Mouse (Mus musculus): ENCODE data around the gene Dohh.

Dohh gene

DNA sequence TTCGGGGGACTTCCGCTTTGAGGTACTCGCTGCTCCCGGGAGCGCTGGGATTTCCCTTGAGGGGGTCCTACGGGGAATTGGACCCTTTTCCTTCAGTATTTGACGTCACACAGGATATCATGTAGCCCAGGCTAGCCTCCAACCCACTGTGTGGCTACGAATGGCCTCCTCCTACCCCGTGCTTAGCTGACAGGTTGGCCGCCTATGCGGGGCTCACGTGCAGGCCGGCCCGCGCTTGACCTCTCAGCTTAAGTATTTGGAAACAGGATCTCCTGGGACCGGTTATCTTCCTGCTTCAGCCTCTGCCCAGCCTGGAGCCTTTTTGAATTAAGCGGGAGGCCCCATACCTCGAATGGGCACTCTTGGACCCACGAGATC lies 366 bp downstream of the Dohh start:
- DNase-seq (ENCODE audit: extremely low spot score), result no peak

GRCm38 (mm10) chr10:81385603-81386306 lies 1.5 kb downstream of the Dohh start:
- no peak for DNase-seq (ENCODE audit: extremely low spot score)

GRCm38 (mm10) chr10:81387716-81388115 lies 3.5 kb downstream of the Dohh start:
- DNase-seq (ENCODE audit: extremely low spot score), result no peak

GRCm38 (mm10) chr10:81388505-81389055 lies 4.4 kb downstream of the Dohh start, which contains the start of gene Gm48552:
Gm48552 (plus strand) TSS chr10:81389005.
- no peak for DNase-seq (ENCODE audit: extremely low spot score)

DNA sequence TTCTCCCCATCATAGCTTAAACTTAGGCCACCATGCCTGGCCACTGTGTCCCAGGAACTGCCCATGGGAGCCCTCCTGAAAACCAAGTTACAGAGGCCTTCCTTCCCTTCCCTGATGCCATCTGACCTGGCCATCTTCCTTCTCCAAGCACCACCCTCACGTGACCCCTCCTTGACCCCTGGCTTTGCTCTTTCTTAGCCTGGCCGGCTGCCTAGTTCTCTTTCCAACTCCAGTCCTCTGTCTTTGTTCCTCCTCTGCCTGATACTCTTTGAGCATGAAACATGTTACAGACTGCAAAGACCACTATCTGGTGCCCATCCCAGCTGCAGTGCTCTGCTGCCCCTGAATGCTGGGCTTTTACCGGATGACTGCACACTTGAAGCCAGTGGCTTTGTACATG lies 5.1 kb downstream of the Dohh start:
- no peak for DNase-seq (ENCODE audit: extremely low spot score)

- peak; percentile 75 for DNase-seq (ENCODE audit: extremely low spot score)
Measured at GRCm38 (mm10) chr10:81389801-81390677, 5.8 kb downstream of the Dohh start.

GRCm38 (mm10) chr10:81390678-81390965 lies 6.4 kb downstream of the Dohh start:
- DNase-seq (ENCODE audit: extremely low spot score), result no peak

DNA sequence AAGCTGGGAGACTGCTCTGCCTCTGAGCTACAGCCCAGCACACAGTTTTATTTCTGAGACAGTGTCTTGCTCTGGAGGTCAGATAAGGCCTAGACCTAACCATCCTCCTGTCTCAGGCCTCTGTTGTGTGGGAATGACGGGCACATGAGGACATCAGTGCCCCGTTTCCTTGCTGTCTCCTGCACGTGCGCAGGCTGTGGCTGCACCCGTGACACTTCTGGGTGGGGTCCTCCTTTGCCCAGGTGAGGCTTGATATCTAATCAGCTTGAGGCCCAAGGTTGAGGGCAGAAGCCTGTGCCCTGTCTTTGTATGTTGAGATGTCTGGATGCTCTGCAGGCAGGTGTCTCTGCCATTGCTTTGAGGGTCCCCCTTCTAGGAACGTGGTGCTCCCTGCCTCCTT lies 8.0 kb downstream of the Dohh start:
- DNase-seq (ENCODE audit: extremely low spot score), result no peak

GRCm38 (mm10) chr10:81392781-81393185 lies 8.6 kb downstream of the Dohh start, which contains the start of gene Smim24:
Smim24 (plus strand) TSS chr10:81393051.
- DNase-seq (ENCODE audit: extremely low spot score), result no peak

DNA sequence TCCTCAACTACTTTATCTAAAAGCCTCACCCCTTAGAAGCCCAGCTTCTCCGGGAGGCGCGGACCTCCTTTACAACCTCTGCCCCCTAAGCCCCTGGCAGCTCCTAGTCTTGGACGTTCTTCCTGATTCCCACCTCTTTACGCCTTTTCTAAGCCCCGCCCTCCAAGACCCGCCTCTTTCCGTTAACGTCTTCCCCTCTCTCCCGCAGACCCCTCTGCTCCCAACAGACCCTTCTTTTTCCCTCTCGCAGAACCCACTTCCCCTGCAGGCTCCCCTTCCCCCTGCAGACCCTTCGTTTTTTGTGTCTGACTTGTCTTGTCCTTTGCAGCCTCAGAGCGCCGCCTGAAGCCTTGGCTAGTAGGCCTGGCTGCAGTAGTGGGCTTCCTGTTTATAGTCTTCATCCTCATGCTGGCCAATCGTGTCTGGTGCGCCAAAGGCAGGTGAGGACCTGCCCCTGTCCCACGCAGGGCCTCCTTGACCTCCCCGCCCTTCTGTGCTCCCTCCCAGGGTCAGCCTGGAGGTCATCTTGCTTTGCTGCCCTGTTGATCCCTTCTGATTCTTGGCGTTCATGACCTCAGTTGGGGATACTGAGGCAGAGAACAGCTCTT lies 9.3 kb downstream of the Dohh start:
- no peak for DNase-seq (ENCODE audit: extremely low spot score)

DNA sequence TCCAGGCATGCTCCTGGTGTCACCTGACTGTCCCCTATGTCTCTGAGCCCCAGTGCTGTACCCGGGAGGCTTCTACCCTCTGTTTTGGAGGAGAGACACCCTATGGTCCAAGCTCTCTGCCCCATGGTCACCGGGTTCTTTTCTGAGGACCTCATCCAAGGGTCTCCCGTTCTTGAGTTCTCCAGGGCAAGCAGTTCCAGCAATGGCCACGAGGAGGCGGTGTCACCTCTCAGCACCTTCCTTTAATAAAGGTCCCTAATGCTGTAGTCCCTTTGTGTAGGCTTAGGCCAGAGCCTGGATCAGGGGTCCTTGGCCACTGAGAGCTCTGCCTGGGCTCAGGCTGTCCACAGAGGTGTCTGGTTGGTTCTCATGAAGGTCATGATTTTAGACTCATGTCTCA lies 10.9 kb downstream of the Dohh start:
- peak; percentile 74 for DNase-seq (ENCODE audit: extremely low spot score)

DNA sequence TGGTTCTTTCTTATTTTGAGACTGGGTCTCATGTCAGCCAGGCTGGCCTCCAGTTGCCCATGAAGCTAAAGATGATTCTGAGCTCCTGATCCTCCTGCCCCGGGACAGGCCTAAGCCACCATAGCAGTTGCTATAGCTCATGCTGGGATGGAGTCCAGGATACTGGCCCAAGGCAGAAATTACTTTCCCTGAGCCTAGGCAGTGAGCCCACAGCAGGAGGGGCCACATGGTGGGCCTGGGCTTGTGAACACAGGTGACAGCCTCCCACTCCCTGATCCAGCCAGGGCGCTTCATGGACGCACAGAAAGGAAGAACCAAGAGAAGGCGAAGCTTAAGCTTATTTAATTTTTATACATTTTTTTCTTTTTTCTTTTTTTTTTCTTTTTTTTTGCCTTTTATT lies 11.6 kb downstream of the Dohh start:
- no peak for DNase-seq (ENCODE audit: extremely low spot score)

GRCm38 (mm10) chr10:81396749-81397148 lies 12.5 kb downstream of the Dohh start:
- no peak for DNase-seq (ENCODE audit: extremely low spot score)

DNA sequence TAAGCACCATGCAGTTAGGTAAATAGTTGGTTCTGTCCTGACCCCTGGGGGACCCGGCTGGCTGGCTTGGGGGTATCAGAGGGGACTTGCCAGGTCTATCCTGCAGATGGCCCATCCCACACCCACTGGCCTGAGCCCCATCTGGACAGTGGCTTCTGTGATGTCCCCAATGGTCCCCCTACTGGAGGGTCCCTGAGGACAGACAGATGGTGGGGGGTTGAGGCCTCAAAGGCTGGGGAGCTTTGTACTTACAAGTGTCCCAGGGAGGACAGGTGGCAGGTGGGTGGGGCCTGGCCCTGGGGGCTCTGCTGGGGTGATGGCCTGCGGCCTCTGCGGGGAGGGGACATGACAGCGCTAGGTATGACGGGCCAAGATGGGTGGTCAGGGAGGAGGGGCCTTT lies 15.1 kb downstream of the Dohh start:
- no peak for DNase-seq (ENCODE audit: extremely low spot score)

- DNase-seq (ENCODE audit: extremely low spot score), result no peak
Measured at GRCm38 (mm10) chr10:81399798-81400308, 15.6 kb downstream of the Dohh start.

GRCm38 (mm10) chr10:81400371-81401204 lies 16.4 kb downstream of the Dohh start:
- no peak for DNase-seq (ENCODE audit: extremely low spot score)

DNA sequence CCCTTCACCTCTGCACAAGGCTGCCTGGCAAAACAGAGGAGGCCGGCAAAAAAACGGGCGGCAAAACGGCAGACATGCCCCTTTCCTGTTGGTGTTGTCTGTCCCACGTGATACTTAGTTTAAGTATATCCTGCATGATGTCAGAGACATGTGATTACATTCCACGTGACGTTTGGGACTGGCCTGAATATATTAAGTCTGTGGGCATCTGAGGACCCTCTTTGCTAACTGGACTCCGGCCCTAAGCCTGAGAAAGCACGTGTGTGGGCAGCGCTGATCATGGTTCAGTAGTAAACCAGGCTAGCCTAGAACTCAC lies 16.9 kb downstream of the Dohh start:
- DNase-seq (ENCODE audit: extremely low spot score), result no peak

DNA sequence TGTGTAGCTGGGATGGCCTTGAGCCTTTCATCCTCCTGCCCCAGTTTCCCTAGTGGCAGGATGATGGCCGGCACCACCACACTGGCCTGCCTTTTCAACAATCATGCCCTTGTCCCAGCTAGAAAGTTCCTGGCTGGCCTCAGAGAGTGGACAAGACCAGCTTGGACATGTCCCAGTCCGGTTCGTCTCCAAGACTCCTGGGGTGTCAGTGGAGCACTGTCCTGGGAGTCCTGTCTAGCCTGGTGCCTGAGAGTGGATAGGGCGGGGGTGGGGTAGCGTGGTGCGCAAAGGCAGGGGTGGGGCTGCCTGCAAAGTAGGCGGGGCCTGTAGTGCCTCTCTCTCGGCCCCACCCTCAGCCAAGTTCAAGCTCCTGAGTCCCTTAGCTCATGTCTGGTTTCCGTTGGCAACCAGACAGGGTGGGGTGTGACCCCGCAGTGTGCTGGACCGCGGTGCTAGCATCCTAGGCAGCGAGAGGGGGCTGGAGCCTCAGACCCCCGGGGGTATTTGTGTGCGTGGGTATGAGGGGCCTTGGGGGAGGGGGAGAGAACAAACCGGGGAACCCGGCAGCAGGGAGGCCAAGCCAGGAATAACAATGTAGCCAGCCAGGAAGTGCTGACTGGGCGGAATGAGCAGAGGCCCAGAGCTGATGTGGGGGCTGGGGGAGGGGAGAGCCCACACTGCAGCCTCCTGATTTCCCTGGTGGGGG lies 17.4 kb downstream of the Dohh start:
- DNase-seq (ENCODE audit: extremely low spot score), result peak; percentile 58

- no peak for DNase-seq (ENCODE audit: extremely low spot score)
Measured at GRCm38 (mm10) chr10:81402227-81402765, 18.1 kb downstream of the Dohh start.

DNA sequence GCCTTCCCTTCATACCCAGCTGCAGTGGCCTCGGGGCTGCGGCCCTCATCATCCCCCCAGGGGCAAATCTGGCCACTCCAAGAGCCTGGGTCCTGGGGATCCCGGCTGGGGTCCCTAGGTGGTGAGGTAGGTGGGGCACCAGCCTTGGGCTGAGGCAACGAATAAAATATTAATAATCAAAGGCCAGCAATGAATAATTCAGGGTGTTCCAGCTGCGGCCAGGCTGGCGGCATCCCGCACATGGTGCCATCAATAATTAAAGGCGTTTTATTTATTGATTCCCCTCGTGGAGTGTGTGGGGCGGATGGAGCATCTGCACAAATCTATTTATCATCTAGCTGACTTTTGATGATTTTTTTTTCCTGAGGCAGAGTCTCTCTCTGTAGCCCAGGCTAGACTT lies 19.3 kb downstream of the Dohh start:
- DNase-seq (ENCODE audit: extremely low spot score), result no peak

GRCm38 (mm10) chr10:81404082-81404481 lies 19.9 kb downstream of the Dohh start:
- DNase-seq (ENCODE audit: extremely low spot score), result no peak

Measured in embryo, embryonic 9.5 days (tissue).